Mouse (Mus musculus) embryonic facial prominence, embryonic 15.5 days (tissue): ENCODE data around the gene Tmprss4. TPM values are rescaled to one million over a fixed set of nuclear protein-coding genes. Genes with fewer than 3 reads are reported as not detected.

Experiments used
- ATAC-seq: fragments of 200-750 bp; cut with Nextera tagmentation; 2 replicates; pipeline ENCODE4 v1.8.0; 2017; ENCODE audit warnings: low read depth, moderate TSS enrichment; ENCODE audit not compliant: insufficient number of reproducible peaks, low FRiP score, low TSS enrichment
- H3K27ac ChIP-seq: fragments of 300-500 bp; sonication (generic); replicated peaks from 2 replicates; pipeline ENCODE4 v1.5.1; 2015; ENCODE audit warnings: mild to moderate bottlenecking, inconsistent platforms
- H3K27me3 ChIP-seq: fragments of 300-500 bp; sonication (generic); 2 replicates; pipeline ENCODE4 v1.6.1; 2015; ENCODE audit warnings: inconsistent platforms
- H3K36me3 ChIP-seq: fragments of 300-500 bp; sonication (generic); 2 replicates; pipeline ENCODE4 v1.6.1; 2015; ENCODE audit warnings: mild to moderate bottlenecking, inconsistent platforms
- H3K4me1 ChIP-seq: fragments of 300-500 bp; sonication (generic); 2 replicates; pipeline ENCODE4 v1.6.1; 2015; ENCODE audit warnings: inconsistent platforms
- H3K4me2 ChIP-seq: fragments of 300-500 bp; sonication (generic); replicated peaks from 2 replicates; pipeline ENCODE4 v1.6.1; 2015; ENCODE audit warnings: mild to moderate bottlenecking, inconsistent platforms
- H3K4me3 ChIP-seq: fragments of 300-500 bp; sonication (generic); replicated peaks from 2 replicates; pipeline ENCODE4 v1.5.1; 2015; ENCODE audit warnings: mild to moderate bottlenecking, inconsistent platforms
- H3K9ac ChIP-seq: fragments of 300-500 bp; sonication (generic); 2 replicates; pipeline ENCODE4 v1.6.1; 2015; ENCODE audit warnings: inconsistent platforms
- H3K9me3 ChIP-seq: fragments of 300-500 bp; sonication (generic); replicated peaks from 2 replicates; pipeline ENCODE4 v1.6.1; 2016; ENCODE audit warnings: inconsistent platforms
- WGBS: fragments of 180-500 bp; shearing (Covaris S2); methylation state at CpG from one replicate; pipeline ENCODE4 v1.1.7; 2015; 5-methylcytosine and 5-hydroxymethylcytosine counted together
- polyA plus RNA-seq: library from polyadenylated mRNA; unstranded; fragments of >200 nt; fragmentation: Nextera tagmentation; extraction: Ambion mirVana; gene quantifications from 2 replicates; pipeline ENCODE4 v1.2.1, GENCODE M21; 2015

Tmprss4 gene
- polyA plus RNA-seq, 1 experiment from 2014 or later = 16.6 TPM

DNA sequence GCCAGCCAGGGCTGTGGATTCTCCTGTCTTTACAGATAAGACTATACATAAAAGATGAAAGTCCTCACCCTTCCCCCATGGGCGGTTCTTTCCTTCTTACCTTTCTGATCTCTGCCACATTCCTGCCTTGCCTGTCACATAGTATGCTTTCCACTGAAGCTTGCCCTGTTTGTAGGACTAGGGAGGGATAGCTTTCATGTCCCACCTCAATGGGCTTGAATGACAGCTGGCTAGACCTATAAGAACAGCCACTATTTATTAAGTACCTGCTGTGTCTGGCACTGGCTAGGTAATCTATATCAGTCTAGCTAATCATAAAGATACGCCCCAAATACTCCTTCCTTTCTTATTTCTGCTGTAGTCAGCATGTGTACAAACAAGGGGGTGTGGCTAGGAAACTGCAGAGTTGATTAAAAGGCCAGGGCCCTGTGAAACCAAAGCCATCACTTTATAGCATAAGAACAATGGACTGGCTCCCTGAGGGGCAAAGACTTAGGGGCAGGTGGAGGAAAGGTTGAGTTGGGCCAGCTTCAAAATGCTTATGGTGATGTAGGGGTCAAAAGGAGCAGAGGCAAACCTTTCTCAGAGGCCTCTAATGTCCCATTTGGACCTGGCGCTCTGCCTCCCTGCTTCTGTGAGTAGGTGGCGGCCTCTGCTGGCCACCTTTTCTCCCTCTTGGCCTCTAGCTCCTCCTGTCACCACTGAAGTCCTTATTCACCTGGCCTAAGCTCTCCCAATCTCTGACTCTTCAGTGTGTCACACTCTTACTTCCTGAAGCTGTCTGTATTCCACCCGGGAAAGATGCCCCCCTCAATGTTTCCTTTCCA is 70.2 kb downstream of the Tmprss4 start:
- Histone ChIP-seq H3K4me2 (no peak overlapping the region), H3K9ac (no peak overlapping the region), H3K9me3 (no peaks in the 10 kb centered on the region), H3K27me3 (peaks cover 42% of the 10 kb centered on the region), H3K27ac (no peak overlapping the region), H3K4me1 (peaks cover 15% of the 10 kb centered on the region), H3K36me3 (no peaks in the 10 kb centered on the region), H3K4me3 (no peak overlapping the region)
- no peak; the same call in 1 of the 2 replicates for ATAC-seq
- WGBS = 20% methylated on average over 5 of the region's 5 CpGs

GRCm38 (mm10) chr9:45130119-45130518 is 73.8 kb downstream of the Tmprss4 start:
- 81% methylated on average over 3 of the region's 3 CpGs for WGBS
- no peak overlapping the region for H3K27ac ChIP-seq
- no peaks in the 10 kb centered on the region for H3K36me3 ChIP-seq
- H3K4me1 ChIP-seq = 0 out of 2 replicates have a peak, but pooled peaks cover 8% of the 10 kb centered on the region
- H3K9me3 ChIP-seq = no peaks in the 10 kb centered on the region
- ATAC-seq = no peak
- no peak overlapping the region for H3K9ac ChIP-seq
- no peak overlapping the region for H3K4me2 ChIP-seq
- no peak overlapping the region for H3K4me3 ChIP-seq
- peaks cover 6% of the 10 kb centered on the region; the same call in 1 of the 2 replicates for H3K27me3 ChIP-seq

DNA sequence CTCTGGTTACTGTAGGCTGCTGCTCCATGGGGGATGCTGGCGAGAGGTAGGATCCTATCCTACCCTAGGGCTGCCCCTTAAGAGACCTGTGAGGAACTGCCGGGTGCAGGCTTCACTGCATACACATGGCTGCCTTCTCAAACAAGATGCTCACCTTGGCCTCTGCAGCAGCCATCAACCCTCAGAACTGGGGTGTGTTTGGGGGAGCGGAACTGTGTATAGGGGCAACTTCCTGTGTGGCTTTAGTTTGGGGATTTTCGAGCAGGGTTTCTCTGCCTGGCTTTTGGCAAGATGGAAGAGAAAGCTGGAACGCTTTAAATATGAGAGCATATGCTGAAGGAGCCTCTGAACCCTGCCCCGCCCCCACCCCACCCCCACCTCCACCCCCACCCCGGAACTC is 77.0 kb downstream of the Tmprss4 start:
- Histone ChIP-seq H3K27me3 (no peaks in the 10 kb centered on the region), H3K9me3 (no peaks in the 10 kb centered on the region), H3K36me3 (no peaks in the 10 kb centered on the region), H3K4me2 (no peak overlapping the region), H3K27ac (no peak overlapping the region), H3K9ac (no peak overlapping the region), H3K4me3 (no peak overlapping the region), H3K4me1 (peaks cover 8% of the 10 kb centered on the region)
- 48% methylated on average over 7 of the region's 7 CpGs for WGBS
- no peak for ATAC-seq

DNA sequence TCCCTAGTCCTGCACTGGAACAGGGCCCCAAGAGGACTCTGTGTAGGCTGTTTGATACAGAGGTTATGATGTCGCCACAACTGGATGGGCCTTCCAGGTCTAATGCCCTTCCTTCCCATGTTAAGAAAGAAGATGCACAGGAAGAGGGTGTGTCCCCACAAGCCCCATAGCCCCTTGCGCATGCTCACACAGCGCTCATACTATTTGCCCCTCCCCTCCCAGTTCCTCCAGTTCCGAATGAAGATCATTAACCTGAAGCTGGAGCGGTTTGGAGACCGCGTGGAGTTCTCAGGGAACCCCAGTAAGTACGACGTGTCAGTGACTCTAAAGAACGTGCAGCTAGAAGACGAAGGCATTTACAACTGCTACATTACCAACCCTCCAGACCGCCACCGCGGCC is 78.7 kb downstream of the Tmprss4 start:
- WGBS = 92% methylated on average over 14 of the region's 14 CpGs
- no peaks in the 10 kb centered on the region for H3K9me3 ChIP-seq
- H3K4me3 ChIP-seq = no peak overlapping the region
- no peaks in the 10 kb centered on the region for H3K27me3 ChIP-seq
- H3K4me1 ChIP-seq = peaks cover 14% of the 10 kb centered on the region
- H3K27ac ChIP-seq = no peak overlapping the region
- no peak overlapping the region for H3K9ac ChIP-seq
- no peak for ATAC-seq
- no peaks in the 10 kb centered on the region for H3K36me3 ChIP-seq
- no peak overlapping the region for H3K4me2 ChIP-seq

Other genes starting within 250 kb of the Tmprss4 start
- gene Ube4a, start 238.5 kb downstream of the Tmprss4 start, polyA plus RNA-seq = 23.6 and 25.7 TPM in 2 replicates
- 0.29 and 0.33 TPM in 2 replicates for gene Cd3g, start 223.7 kb downstream of the Tmprss4 start, polyA plus RNA-seq
- gene Cd3d, start 222.3 kb downstream of the Tmprss4 start, polyA plus RNA-seq = not detected in 2 replicates
- 0.11 and 0.23 TPM in 2 replicates for gene Cd3e, start 194.5 kb downstream of the Tmprss4 start, polyA plus RNA-seq
- 28.1 and 35.4 TPM in 2 replicates for gene Mpzl2, start 164.3 kb downstream of the Tmprss4 start, polyA plus RNA-seq
- gene Mpzl3, start 148.9 kb downstream of the Tmprss4 start, polyA plus RNA-seq = 8.4 and 9.0 TPM in 2 replicates
- gene Jaml, start 124.9 kb downstream of the Tmprss4 start, polyA plus RNA-seq = 0.41 and 0.77 TPM in 2 replicates
- 4.1 and 4.4 TPM in 2 replicates for gene Scn2b, start 86.3 kb downstream of the Tmprss4 start, polyA plus RNA-seq
- 1.00 and 1.6 TPM in 2 replicates for gene Scn4b, start 65.7 kb downstream of the Tmprss4 start, polyA plus RNA-seq
- gene BC049352, start 22.1 kb downstream of the Tmprss4 start, polyA plus RNA-seq = 5.4 and 6.7 TPM in 2 replicates
- gene Il10ra, start 65.1 kb upstream of the Tmprss4 start, polyA plus RNA-seq = 1.4 and 1.7 TPM in 2 replicates
- 10.9 and 11.7 TPM in 2 replicates for gene Tmprss13, start 115.0 kb upstream of the Tmprss4 start, polyA plus RNA-seq
- 77.4 and 77.5 TPM in 2 replicates for gene Fxyd6, start 166.1 kb upstream of the Tmprss4 start, polyA plus RNA-seq
- gene Fxyd2, start 195.6 kb upstream of the Tmprss4 start, polyA plus RNA-seq = 5.3 and 6.8 TPM in 2 replicates
- 0.89 and 1.3 TPM in 2 replicates for gene Dscaml1, start 222.5 kb upstream of the Tmprss4 start, polyA plus RNA-seq